Mouse (Mus musculus): ENCODE measurements around the gene B4galt2.

- TF ChIP-seq MEF2A (IDR thresholded peaks at IDR 0.05; ENCODE audit: extremely low read depth, insufficient replicate concordance, low read depth, low read length, poor library complexity, severe bottlenecking), result no peak
- no peak for TF ChIP-seq TCF12 (IDR thresholded peaks at IDR 0.05; ENCODE audit: low read depth, low read length)
- TF ChIP-seq MAX (IDR thresholded peaks at IDR 0.05; ENCODE audit: low read length), result no peak
- TF ChIP-seq POLR2A (IDR thresholded peaks at IDR 0.05; ENCODE audit: control insufficient read depth in 1 of 2, insufficient read depth in 1 of 2, low read depth in 1 of 2, low read length in 2 of 2, poor library complexity in 1 of 2), result no peak
- TF ChIP-seq POLR2AphosphoS2 (IDR thresholded peaks at IDR 0.05; ENCODE audit: low read length), result no peak
- no peak for TF ChIP-seq POLR2AphosphoS5 (IDR thresholded peaks at IDR 0.05; ENCODE audit: borderline replicate concordance, low read depth, low read length)
- no peak for TF ChIP-seq JUND (IDR thresholded peaks at IDR 0.05; ENCODE audit: low read depth, low read length)
- no peak for TF ChIP-seq HCFC1 (IDR thresholded peaks at IDR 0.05; ENCODE audit: low read depth, low read length)
- no peak for TF ChIP-seq ZC3H11A (IDR thresholded peaks at IDR 0.05; ENCODE audit: low read depth, low read length)
- TF ChIP-seq CTCF (IDR thresholded peaks at IDR 0.05 in 2 of 3, conservative IDR thresholded peaks at IDR 0.05 in 1 of 3; ENCODE audit: control insufficient read depth in 1 of 3, insufficient read depth in 1 of 3, low read depth in 2 of 3, low read length in 3 of 3, poor library complexity in 1 of 3, severe bottlenecking in 1 of 3), result no peak
Observed at GRCm38 (mm10) chr4:117890750-117891149, 7.5 kb upstream of the B4galt2 start.
